Mouse (Mus musculus) layer of hippocampus, adult 9-11 months (tissue): ENCODE measurements around the gene Gm12248.

Experiments used
- DNase-seq: peaks from one replicate; pipeline ENCODE4 v3.0.0; 2022

Gm12248 gene

DNA sequence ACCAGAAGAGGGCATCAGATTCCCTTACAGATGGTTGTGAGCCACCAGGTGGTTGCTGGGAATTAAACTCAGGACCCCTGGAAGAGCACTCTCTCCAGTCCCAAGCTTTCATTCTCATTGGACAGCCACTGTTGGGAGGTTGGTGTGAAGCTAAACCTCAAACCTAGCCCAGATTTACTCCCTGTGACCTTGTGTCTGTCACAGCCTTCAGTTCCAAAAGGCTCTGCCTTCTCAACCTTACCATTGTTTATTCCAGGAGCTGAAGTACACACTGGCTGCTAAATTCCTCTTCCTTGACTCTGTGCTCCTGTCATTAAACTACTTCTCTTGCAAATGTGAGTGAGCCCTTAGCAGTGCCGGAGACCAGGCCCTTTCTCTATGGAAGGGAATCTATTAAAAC, 64.0 kb downstream of the Gm12248 start:
- no peak for DNase-seq

DNA sequence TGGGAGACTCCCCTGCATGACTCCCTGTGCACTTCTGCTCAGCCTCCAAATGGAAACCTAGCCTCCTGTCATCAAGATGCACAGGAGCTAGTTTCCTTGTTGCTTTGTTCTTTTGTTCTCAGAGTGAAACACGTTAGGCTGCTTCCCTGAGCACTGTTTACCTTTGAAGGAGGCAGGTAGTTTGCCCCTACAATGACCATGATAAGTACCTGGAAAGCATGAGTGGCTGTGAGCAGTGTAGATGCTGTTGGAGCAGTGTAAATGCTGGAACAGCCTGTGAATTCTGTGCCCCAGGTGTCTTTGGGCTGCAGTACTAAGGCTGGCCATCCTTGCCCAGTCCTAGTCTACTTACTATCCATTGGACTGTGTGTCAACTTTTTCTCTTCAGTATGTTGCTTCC, 66.1 kb downstream of the Gm12248 start:
- no peak for DNase-seq

DNA sequence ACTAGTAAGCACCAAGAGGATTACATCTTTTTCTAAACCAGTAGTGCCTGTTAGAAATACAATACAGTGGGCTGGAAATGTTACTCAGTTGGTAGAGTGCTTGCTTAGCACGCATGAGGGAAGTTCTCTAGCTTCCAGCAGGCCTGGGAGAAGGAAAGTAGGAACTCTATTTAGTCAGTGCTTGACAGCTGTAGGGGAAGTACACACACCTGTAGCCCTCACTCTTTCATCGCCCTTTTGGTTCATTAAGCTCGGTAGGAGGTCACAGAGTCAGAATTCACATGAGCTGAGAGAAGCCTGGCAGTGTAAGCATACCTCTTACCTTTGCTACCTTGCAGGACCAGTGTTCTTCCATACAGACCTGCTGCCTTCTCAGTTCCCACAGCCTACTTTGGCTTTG, 66.6 kb downstream of the Gm12248 start:
- no peak for DNase-seq

DNA sequence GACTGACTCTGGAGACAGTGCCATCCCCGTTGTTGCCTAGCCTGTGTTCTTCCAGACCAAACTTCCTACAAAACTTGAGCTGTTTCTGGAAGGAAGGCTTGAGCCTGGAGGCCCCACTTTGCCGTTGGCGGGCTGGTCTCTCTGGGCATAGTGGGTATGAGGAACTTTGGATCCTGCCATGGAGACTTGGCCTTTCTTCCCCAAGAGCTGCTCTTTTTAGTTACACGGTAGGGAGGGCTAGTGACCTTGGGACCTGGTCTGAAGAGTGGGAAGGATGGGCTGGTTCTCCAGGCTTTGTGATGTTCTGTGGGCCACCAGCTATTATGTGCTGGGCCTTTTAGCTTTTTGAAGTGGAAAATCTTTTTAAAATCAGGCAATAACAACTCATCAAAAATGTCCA, 67.1 kb downstream of the Gm12248 start:
- DNase-seq, result no peak

DNA sequence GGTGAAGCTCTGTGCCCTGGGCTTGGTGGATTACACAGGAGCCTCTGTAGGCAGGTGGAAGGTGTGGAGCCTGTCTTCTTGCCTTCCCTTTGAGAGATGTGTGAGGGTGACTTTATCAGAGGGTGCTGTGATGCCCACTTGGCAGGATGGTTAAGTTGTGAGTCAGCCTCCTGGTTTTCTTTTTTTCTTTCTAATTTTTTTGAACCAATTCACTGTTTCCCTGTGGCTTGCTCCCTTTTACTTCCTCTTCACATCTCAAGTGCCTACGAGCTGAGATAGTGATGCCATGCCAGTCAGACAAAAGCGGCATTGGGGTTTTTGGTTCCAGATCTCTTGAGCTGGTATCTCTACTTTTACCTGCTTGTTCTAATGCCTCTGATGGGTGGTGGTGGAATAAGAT, 68.3 kb downstream of the Gm12248 start:
- no peak for DNase-seq

DNA sequence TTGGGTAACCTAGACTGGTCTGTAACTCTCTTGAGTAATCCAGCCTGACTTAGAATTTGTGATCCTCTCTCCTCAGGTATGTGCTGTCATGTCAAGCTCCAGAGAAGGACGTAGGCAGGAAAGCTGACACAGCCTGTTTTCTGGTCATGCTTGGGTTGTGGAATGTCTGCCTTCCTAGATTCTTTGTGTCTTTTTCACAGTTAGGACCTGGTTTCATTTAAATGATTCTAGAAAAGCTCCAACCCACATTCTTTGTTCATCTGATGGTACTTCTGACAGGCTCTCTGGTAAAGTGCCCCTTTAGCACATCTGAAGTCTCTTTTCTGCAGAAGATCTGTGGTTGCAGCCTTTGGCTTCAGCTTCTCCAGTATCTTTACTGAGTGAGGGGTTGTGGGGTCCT, 68.7 kb downstream of the Gm12248 start:
- DNase-seq, result no peak

DNA sequence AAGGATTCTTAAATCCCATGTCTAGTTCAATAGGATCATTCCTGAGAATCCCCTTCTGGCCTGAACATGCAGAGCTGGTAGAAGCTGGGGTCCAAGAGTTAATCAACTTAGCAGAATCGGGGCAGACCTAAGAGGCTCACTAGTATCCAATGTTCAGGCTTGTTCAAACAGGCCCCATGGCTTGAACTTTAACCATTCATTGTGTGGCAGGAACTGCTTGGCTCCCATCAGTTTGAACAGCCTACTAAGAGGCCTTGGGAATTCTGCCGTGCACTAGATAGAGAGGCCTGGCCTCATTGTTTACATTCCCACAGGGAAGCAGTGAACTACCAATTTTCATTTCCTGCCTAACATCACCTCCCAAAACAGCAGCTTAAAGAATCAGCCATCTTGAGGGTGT, 71.3 kb downstream of the Gm12248 start:
- DNase-seq, result no peak

DNA sequence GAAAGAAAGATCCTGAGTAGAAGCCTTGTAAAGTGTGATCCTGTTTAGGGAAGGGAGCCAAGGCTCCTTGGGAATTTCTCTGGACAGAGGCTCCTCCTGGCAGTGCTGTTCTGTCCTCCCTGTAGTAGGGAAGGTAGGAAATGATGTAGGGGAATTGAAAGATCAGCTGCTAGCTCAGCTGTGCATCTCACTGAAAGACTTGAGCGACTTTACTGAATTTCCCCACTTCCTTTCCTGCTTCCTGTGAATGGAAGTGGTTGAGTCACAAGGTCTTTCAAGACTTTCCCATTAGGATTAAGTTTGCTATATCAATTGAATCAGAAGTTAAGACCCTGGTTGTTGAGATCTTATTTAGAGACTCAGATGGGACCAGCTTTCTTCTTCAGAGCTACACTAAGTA, 71.8 kb downstream of the Gm12248 start:
- DNase-seq, result no peak

DNA sequence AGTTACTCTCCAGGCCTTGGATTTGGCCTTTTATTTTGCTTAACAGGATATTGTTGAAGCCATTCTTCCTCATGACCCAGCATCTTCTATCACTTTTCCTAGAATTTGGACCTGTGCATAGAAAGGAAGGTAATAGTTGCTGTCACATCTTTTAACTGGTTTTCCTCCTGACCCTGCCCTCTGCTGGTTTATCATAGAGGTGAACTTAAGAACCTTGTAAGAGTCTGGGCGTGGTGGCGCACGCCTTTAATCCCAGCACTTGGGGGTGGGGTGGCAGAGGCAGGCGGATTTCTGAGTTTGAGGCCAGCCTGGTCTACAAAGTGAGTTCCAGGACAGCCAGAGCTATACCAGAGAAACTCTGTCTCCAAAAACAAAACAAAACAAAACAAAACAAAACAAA, 74.2 kb downstream of the Gm12248 start:
- DNase-seq, result no peak

DNA sequence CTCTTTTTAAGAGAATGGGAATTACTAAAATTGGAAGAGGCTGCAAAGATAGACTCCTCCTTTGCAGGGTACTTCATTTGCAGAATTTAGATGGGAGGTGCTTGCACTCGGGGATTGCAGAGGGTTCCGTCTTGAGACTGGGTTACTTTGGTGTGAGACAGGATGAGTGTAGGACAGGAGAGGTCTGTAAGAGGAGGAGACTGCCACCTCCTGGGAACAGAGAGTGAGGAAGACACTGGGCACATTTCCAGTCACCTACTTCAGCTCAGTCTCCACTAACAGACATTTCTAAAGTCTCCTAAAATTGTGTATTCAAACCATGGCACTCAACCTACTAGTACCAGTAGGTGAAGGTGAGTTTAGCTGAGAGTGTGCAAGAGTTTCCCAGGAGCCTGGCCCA, 74.6 kb downstream of the Gm12248 start:
- no peak for DNase-seq

DNA sequence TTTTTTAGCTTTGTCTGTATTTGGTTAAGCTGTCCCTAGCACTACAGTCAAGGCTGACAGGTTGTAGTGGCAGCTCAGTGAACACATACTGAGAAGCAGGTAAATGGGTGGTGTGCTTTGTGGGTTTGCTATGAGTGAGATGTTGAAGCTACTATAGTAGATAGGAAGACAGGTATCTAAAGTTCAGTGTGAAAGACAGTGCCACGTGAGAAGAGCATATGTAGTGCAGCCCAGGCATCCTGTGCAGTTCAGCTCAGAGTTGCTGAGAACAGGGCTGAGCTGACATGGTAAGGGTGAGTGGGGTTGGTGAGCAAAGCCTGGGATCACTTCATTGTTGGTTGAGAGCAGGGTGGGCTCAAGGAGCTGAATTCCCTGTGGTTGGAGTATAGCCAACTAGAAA, 75.5 kb downstream of the Gm12248 start:
- DNase-seq, result no peak

DNA sequence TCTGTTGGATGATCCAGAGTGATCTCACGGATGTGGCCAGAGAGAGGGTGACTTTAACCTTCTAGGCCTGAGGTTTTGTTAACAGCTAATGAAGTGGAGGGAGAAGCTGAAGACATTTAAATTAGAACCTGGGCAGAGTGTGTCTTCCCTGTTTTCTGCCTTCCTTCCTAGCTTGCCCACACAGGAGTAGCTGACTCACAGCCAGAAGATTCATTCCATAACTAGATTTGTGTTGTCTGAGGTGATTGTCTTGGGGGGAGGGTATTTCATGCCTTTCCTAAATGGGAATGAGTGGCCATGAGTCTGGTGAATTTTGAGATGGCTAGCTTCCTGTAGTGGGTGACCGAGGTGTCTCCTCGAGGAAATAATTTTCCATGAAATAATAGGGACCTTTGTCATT, 76.6 kb downstream of the Gm12248 start:
- no peak for DNase-seq

DNA sequence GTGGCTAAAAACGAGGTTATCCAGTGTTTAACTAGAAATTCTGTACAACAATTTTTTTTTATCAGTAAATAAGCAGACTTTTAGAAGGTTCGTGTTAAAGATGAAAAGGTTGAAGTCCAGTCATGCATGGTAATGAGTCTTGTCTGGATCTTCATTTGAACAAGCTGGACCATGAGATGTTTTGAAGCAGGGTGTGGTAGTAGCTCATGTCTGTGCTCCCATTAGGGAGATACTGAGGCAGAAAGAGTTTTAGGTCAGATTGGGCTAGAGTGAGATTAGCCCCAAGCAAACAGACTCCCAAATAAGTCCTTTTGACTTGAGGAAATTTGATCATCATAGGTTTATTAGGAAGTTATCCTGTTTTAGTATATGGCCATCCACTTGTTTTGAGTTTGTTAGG, 77.6 kb downstream of the Gm12248 start:
- DNase-seq, result no peak

DNA sequence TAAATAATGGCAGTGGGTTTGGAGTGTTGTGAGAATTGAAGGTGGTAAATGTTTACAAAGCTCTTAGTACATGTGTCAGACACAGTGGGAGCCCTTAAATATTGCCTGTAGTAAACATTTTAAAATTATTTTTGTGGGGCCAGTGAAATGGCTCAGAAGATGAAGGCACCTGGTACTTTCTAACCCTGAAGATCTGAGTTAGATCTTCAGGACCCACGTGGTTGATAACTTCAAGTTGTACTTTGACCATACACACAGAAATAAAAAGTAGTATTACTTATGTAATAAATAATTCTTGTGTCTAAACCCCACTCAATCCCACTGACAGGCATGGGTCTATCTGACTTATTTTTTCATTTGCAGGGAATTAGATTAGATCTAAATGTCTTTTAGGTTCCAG, 78.3 kb downstream of the Gm12248 start:
- no peak for DNase-seq
